Mouse (Mus musculus): ENCODE data around the gene Nedd8.

GRCm38 (mm10) chr14:55711786-55712185 lies 39.9 kb upstream of the Nedd8 start:
- TF ChIP-seq MYOG (IDR thresholded peaks at IDR 0.05; ENCODE audit: control insufficient read depth, extremely low read depth, insufficient read length): no peak
- TF ChIP-seq FOSL1 (IDR thresholded peaks at IDR 0.05; ENCODE audit: insufficient read depth, low read length, poor library complexity, severe bottlenecking): no peak
- no peak for TF ChIP-seq CTCF (IDR thresholded peaks at IDR 0.05; ENCODE audit: control insufficient read depth, insufficient read depth, insufficient read length)
- TF ChIP-seq USF1 (IDR thresholded peaks at IDR 0.05; ENCODE audit: low read depth): no peak
- no peak for TF ChIP-seq MAX (IDR thresholded peaks at IDR 0.05)
